Mouse (Mus musculus) right cerebral cortex, postnatal 10 days (tissue): ENCODE data around the gene Fam163b.

Experiments used
- DNase-seq, 2 experiments: peaks; one replicate each; pipeline ENCODE4 v3.0.0; 2021; ENCODE audit warnings: low spot score in 2 of 2

Fam163b gene

DNA sequence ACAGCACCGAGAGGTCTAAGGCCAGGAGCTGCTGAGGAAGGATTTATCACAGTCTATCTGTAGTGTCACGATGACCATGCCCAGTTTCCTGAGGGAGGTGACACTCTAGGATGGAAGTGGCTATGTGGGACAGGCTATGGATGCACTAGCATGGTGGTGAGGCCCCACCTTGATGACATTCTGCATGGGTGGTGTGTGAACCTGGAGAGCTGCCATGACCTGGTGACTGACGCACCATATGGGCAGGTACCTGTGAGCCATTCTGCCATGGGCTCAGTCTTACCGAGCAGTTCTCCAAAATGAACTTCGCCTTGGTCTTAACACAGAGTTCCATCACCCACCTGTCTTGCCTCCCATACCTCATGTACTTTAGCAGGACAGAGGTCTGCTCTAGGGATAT is 54.7 kb downstream of the Fam163b start:
- DNase-seq = no peak

DNA sequence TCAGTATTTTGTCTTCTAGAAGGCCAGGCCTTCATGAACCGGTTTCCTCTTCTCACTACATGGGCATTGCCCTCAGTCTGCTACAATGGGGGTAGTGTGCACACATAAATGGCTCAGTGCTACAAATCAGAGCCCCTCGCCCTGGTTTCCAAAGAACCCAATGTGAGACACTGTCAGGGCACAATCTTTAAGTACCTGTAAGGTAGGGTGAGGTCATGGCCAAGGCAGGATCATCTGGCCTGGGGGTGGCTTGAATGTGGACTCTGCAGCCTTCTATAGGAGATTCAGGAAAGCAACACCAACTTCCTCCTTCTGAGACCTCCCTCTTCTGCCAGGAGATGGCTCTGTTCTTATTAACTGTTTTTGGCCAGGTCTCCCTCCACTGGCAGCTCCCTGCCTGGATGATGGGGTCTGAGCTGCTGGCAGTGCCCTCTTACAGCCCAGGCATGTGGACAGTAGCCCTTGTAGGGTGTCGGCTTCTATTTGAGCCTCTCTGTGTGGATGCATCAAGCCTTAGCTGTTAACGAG is 55.7 kb downstream of the Fam163b start:
- DNase-seq = no peak

GRCm38 (mm10) chr2:27085801-27086200 is 56.5 kb downstream of the Fam163b start:
- peak in 1 of 2 experiments; percentile 66 for DNase-seq

- DNase-seq = no peak
Observed at GRCm38 (mm10) chr2:27084963-27085362, 57.3 kb downstream of the Fam163b start.

- no peak for DNase-seq
Observed at GRCm38 (mm10) chr2:27083761-27084475, 58.4 kb downstream of the Fam163b start.

DNA sequence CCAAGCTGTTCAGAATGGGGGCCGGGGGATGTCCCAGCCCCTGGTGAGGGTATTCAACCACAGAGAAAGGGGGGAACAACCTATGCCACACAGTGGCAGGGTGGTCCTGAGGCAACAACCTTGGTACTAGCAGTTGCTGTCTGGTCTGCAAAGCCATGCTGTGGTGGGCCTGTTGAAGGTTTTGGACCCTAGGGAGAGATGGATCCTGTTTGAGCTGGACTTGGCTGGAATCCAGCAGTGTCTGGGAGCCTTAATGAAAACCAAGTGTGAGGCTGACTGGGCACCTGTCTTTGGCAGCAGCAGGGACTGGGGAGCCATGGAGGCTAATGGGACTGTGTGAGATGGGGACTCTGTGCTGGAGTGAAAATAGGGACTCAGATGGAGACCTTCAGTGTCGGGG is 62.6 kb downstream of the Fam163b start:
- DNase-seq = peak in 1 of 2 experiments; percentile 47

DNA sequence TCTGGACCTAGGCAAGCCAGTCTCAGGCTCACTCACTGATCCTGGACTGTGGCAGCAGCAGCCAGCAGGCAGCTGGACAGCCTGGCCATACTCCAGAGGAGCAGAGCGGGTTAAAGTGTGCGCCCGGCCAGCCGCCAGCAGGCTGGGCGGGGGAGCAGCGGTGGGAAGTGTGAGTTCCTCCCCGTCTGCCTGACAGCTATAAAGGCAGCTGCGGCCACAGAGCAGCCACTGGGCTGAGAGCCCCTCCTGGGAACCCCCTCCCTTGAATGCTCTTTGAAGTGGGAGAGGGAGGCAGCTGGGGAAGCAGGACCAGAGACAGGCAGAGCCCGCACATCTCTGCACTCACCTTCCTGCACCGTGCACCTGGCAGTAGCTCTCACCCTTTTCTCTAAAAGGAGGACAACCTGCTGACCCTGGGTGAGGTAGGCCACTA is 63.1 kb downstream of the Fam163b start, which contains the start of gene Adamtsl2:
TSS of gene Adamtsl2 (plus strand) at position 228 of the 433 bp plus-strand sequence.
- peak; percentile 83 to 85 for DNase-seq

- DNase-seq = no peak
Observed at GRCm38 (mm10) chr2:27078312-27078711, 64.0 kb downstream of the Fam163b start.

GRCm38 (mm10) chr2:27077655-27078244 is 64.5 kb downstream of the Fam163b start:
- DNase-seq = peak in 1 of 2 experiments; percentile 50

DNA sequence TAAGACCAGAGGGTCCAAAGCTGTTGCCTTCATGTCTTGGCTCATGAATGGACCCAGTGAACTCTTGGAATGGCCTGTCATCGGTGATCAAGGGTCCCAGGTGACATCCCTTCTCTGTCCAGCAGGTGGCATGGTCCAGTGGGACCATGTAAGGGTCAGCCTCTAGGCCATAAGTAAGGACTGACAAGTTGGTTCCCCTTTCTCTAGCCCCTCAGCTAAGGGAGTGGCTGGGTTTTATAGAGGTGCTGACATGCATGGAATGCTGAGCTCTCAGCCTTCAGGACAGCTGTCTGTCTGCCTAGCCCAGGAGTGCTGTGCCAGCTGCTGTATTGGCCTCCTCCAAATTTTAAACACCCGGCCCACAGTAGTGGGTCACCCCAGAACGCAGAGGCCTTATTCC is 66.8 kb downstream of the Fam163b start:
- no peak for DNase-seq

DNA sequence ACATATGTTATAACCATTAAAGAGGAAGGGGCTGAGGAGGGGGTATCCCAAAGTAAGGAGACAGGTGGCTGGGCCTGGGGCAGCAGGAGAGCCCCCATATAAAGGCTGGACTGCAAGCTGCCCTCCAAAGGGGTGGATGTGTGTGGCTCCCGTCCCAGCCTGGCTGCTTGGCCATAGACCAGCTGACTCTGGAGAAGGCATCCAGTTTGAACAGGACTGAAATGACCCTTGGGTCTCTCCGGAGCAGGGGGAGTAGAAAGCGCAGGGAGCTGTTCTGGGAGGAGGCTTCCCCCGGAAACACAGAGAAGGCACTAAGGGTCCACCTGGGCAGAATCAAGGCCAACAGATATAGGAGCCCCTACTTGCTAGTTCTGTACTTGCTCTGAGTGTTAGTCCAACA is 67.5 kb downstream of the Fam163b start:
- no peak for DNase-seq

GRCm38 (mm10) chr2:27073407-27073806 is 68.9 kb downstream of the Fam163b start:
- DNase-seq = no peak

GRCm38 (mm10) chr2:27071978-27072377 is 70.3 kb downstream of the Fam163b start, which contains the start of gene Mymk:
Gene Mymk (minus strand): TSS chr2:27072179.
- DNase-seq = no peak

- DNase-seq = peak; percentile 97 to 98
Observed at GRCm38 (mm10) chr2:27071137-27071536, 71.2 kb downstream of the Fam163b start.

DNA sequence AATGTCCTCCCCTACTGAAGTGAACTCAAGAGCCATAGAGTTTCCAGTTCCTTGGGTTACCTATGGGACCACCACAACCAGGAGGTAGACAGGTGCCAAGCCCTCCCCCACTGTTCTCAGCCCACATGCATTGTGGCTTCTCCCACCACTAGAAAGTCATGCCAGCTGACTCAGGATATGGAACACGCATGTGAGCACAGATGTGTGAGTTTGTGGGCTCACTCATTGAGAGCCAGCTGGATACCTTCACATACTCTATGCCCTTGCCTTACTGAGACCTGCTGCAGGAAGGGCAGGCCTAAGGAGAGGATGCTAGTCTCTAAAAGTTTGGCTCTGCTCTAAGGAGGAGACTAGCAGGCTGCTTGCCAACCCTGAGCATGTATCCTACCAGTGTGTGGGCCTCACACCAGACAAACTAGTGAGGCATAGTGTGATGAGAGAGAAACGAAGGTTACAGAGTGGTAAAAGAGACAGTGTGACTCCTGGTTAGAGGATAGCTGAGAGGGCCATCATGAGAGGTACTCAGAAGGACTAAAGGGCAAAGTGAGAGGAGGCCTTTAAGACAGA is 72.0 kb downstream of the Fam163b start:
- no peak for DNase-seq

- no peak for DNase-seq
Observed at GRCm38 (mm10) chr2:27069646-27070045, 72.6 kb downstream of the Fam163b start.

- no peak for DNase-seq
Observed at GRCm38 (mm10) chr2:27067996-27068395, 74.3 kb downstream of the Fam163b start.

DNA sequence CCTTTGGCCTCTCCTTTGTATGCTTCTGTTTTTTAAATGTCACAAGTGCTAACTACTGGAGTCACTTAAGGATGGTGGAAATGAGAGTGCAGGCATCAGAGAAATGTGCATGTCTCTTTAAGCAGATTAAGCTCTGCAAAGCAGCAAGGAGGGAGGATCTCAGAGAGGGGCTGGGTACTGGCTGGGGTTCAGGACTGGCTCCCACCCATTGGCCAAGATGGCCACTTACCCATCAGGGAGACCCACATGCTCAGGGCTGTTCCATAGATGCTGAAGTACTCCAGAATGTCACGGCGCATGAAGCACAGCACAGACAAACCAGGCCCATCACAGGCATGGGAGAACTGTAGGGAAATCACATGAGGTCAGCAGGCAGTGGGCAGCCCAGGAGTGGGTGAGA is 75.2 kb downstream of the Fam163b start:
- no peak for DNase-seq
